Mouse (Mus musculus) E14TG2a.4 (cell line): ENCODE measurements around the gene Marf1.

Experiments used
- CTCF ChIP-seq: conservative IDR thresholded peaks from 2 replicates; pipeline ENCODE4 v1.5.1; 2014; ENCODE audit warnings: low read length
- NANOG ChIP-seq: IDR thresholded peaks from 2 replicates; pipeline ENCODE4 v1.6.1; 2014; ENCODE audit warnings: borderline replicate concordance, low read length, mixed read lengths
- POU5F1 ChIP-seq: IDR thresholded peaks from 2 replicates; pipeline ENCODE4 v1.6.1; 2014; ENCODE audit warnings: low read length, borderline replicate concordance

DNA sequence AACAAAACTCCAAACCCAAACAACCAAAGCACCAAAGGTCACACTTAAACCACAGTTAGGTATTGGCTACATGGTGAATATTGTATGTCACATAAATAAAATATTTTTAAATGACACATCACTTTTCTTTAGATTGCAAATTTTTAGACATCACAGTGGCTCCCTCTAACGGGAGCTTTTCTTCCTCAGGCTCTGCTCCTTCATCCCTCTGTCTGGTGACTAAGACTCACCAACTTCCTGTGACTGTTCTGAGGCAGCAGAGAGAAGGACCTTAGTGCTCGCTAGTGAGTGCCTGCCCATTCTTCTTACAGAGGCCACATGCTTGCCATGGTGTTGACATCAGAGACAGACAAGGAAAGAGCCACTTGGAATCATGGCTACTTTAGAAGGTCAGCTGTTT lies 51.0 kb downstream of the Marf1 start:
- TF ChIP-seq CTCF = no peak
- TF ChIP-seq POU5F1 = no peak
- no peak for TF ChIP-seq NANOG
